Mouse (Mus musculus) layer of hippocampus, adult 11-12 months (tissue): ENCODE data around the gene 5730409E04Rik.
A peak's percentile ranks its signal among the peaks of the same experiment; 100 is the strongest.

Experiments
- DNase-seq: peaks from one replicate; pipeline ENCODE4 v3.0.0; 2022; ENCODE audit warnings: low spot score

5730409E04Rik gene

DNA sequence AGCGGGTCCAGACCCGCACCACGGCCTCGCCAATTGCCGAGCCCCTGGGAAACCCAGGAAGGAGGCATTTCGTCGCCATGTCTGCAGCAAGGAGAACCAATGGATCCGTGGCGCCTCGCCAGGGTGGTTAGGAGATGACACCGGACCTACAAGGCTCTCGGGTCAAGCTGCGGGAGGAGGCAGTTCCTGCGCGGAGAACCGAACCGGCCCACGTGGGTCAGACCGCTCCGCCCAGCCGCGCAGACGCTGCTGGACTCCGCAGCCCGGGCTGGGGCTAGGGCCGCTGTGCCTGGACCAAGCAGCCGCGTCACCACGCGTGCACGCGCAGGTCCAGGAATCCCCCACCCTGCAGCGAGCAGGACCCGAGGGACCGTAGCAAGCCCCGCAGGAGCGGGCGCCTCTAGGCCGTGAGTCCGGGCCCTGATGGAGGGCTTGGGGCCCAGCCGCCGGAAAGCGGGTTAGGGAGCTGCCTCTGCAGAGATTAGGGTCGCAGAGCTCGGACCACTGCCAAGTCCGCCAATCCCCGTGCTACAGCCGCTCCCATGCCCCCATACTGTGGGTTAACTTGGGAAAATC, at the start of gene 5730409E04Rik:
Gene 5730409E04Rik (plus strand): TSS at position 213 of the 576 bp plus-strand sequence.
- peak; percentile 87 for DNase-seq

DNA sequence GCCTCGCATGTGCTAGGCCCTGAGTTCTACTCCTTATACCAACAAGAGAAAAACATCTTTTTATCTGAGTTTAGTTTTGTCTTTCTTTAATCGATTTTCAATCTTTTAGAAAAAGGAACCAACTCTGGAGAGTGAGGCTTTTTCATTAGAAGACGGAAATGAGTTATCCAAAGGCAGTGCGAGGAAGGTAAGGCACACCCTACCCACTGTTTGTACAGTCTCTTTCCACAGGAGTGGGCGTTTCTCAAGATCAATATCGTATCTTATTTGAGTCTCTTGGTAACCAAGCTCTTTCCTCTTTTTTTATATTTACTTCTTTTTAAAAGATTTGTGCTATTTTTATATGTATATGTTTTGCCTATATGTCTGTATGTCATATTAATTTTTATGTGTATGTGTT, 45.8 kb upstream of the 5730409E04Rik start:
- DNase-seq, result no peak

DNA sequence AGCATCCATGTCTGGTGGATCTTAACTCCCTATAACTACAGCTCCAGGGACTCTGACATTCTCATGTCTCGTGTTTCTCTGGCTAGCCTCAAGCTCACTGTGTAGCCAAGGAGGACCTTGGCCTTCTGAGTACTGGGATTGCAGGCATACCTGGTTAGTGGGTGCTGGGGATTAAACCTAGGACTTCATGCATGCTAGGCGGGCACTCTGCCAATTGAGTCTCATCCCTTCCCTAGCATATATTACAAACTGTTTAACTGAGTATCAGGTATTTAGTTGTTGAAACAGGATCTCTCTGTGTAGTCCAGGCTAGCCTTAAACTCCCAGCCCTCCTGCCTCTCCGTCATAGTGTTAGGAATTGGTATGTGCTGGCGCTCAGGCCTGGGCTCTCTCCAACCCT, 42.4 kb upstream of the 5730409E04Rik start:
- no peak for DNase-seq

DNA sequence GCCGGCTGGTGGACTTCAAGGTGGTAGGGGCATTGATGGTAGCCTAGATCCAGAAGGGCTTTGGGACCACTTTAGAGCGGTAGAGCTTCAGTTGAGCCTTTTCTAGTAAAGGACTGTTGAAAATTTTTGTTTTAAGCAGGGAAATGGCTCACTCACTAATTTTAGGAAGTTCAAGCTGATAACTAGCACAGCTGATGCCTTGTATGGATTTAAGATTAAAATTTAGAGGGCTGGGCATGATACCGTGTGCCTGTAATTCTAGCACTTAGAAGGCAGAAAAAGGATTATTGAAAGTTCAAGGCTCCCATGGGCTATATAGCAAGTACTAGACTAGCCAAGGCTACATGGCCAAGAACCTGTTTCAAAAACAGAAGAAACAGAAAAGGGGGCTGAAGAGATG, 39.8 kb upstream of the 5730409E04Rik start:
- DNase-seq, result no peak

DNA sequence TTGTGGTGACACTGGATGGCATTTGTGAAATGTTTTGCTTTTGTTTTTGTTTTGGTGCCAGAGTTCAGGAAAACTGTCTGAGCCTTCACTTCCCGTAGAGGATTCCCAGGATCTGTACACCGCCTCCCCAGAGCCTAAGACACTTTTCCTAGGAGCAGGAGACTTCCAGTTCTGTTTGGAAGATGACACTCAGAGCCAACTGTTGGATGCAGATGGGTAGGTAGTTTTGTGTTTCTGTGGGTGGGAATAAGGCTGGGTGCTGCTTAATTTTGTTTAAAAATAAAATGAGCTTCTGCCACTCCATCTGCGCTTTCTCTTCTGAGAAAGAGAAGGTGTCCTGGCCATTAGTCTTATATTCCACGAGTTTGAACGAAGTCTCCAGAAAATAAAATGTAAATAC, 33.3 kb upstream of the 5730409E04Rik start:
- DNase-seq, result peak; percentile 66

DNA sequence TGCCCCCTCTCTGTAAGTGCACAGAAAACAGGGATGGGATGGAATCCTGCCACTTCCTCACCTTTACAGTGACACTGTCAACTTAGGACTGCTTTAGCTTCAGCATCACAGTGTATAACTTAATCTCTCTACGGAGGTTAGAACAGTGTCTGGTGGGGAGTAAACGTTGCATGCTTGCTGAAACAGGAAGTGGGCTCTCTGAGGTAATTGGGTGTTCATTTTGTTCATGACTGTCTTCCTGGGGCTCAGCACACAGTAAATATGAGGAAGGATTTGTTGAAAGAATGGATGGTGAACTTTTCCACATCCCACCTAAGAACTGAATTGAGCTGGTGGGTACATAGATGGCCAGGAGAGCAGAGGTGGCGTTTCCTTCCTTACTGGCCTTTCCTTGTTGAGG, 31.7 kb upstream of the 5730409E04Rik start:
- no peak for DNase-seq

DNA sequence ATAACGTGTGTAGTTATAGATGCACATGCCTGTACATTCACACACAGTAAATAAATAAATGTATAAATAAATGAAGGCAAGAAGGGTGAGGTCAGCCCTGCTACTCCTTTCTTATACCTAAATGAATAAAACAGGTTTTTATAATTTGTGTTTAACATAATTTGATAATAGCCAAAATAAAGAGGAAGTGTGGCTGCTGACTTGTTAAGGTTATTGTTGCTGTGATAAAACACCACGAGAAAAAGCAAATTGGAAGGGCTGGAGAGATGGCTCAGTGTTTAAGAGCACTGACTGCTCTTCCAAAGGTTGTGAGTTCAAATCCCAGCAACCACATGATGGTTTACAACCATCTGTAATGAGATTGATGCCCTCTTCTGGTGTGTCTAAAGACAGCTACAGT, 30.5 kb upstream of the 5730409E04Rik start:
- no peak for DNase-seq

DNA sequence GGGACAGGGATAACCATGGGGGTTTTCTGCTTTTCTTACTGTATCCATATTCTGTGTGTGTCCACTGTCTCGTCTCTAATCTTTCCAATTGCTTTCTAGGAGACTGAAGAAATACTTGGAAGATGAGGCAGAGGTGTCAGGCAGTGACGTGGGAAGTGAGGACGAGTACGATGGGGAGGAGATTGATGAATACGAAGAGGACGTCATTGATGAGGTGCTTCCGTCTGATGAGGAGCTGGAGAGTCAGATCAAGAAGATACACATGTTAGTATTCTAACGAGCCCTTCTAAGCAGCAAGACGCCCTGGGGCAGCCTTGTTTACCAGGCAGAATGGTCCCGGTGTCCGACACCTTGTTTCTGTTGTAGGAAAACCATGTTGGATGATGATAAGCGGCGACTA, 23.9 kb upstream of the 5730409E04Rik start:
- DNase-seq, result no peak

DNA sequence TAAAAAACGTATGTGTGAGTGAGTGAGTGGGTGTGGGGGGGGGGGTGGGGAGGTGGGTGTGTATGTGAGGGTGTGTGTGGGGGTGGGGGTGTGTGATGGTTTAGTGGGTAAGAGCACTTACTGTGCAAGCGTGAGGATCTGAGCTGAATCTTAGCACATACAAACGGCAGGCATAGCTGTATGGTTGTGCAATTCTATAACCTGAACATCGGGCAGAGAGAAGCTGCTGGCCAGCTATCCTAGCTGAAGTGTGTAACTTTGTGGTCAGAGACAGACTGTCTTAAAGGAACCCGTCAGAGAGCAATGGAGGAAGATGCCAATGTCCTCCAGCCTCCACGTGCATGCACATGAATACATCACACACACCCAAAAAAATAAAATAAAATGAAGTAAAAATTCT, 17.6 kb upstream of the 5730409E04Rik start:
- no peak for DNase-seq

DNA sequence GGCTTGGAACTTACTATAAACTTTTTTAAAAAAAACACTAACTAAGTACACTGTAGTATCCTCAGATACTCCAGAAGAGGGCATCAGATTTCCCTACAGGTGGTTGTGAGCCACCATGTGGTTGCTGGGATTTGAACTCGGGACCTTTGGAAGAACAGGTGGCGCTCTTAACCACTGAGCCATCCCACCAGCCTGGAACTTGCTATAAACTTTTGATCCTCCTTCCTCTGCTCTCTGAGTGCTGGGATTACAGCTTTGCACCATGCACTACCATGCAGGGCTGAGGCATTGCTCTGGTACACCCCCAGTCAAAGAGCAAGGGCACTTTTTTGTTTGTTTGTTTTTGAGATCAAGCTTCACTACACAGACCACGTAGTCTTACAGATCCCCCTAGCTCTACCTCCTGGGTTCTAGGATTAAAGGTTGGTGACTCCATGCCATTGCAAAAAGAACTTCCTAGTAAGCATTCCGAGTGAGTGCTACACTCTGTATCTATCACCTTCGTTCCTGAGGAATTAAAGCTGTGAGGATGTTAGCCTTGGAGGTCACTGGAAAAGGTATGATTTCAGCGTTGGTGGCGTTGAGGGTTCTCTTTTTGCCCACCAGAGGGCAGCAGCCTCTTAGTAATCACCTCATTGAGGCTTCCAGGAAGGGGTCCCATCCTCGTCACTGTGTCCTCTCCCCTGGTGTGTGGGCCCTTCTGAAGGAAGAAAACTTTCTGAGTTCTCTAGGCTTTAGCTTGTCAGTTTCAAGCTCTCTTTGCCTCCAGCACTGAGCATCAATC, 9.5 kb upstream of the 5730409E04Rik start:
- peak; percentile 52 for DNase-seq

DNA sequence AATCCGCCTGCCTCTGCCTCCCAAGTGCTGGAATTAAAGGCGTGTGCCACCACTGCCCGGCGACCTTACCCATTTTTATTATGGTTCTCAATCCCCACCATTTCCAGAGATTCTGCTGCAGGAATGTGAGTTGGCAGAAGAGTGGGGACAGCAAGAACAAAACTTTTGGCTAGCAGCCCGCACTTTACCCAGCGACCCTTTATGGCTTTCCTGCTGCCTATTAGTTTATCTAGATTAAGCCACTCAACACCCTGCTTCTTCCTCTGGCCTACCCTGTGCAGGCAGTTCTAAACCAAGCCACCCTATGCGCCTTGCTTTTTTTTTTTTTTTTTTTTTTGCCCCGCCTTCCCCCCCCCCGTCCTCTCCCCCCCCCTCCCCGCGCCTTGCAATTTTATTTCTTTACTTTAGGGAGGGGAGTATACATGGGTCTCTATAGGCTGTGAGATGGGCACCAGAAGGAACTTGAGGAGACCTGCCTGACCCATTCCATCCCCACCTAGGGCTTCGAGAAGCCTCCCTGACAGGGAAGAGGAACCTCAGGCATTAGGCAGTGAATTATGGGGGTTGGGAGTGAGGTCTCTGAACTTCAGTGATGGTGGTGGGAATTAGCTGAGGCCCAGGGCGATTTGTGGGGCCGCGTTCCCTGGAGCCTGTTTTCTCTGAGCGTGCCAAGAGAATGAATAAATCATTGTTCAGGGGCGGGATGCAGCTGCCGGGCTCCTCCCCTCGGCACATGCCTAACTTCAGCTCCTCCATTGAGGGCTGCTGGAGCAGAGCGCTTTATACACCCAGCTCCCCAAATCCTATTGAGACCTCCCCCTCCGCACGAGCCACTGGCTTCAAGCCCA, 7.8 kb upstream of the 5730409E04Rik start:
- peak; percentile 44 for DNase-seq

DNA sequence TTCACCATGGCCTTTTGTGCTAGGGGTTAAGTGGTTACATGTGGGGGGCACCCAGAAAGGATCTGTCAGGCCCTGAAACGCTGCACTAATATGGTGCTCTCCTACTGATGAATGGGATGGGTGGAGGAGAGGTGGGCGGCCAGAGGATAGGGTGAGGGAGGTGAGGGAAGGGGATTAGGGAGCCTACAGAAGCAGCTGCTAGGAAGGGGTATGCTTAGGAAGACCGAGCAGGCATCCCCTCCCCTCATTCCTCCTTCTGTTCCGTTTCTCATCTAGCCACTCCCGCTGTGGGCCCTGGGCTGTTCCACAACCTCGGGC, 7.2 kb upstream of the 5730409E04Rik start:
- no peak for DNase-seq

DNA sequence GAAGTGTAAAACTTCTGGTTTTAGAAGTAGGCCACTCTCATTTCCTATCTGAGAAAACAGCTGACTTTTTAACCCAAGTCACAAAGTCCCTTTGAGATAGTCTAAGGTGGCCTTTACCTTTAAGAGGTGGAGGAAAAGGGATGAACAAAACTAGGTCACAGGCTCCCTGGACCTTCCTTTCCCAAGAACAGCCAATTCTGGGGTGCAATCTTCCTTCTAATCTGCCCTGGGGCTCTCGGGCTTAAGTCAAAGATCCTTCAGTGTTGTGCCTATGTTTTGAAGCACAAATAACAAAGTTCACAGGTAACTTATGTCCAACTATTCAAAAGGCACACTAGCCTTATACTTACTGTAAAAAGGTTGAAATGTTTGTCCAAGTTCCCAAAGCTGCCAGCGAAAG, 5.5 kb upstream of the 5730409E04Rik start:
- DNase-seq, result no peak

DNA sequence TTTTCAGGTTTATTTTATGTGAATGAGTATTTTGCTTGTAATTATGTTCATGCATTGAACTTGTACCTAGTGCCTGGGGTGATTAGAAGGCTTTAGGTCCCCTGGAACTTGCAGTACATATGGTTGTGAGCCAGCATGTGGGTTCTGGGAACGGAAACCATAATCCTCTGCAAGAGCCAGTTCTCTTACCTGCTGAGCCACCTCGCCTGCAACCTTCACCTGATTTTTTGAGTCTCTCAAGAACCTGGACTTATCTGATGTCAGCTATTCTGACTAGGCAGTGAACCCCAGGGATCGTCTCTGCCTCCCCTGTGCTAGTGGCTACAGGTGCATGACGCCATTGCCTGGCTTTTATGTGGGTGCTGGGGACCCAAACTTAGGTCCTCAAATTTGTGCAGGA, 3.9 kb upstream of the 5730409E04Rik start:
- DNase-seq, result no peak

DNA sequence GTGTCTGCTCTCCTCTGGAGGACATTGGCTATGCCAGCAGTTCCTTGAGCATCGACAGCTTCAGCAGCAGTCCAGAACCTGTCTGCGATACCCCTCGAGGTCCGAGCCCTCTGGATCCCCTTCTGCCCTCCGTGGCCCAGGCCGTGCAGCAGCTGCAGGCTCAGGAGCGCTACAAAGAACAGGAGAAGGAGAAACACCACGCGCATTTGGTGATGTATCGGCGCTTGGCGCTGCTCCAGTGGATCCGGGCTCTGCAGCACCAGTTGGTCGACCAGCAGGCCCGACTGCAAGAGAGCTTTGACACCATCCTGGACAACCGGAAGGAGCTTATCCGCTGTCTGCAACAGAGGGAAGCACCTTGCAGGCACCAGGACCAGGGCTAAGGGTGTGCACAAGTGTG, 2.4 kb downstream of the 5730409E04Rik start:
- peak; percentile 38 for DNase-seq

DNA sequence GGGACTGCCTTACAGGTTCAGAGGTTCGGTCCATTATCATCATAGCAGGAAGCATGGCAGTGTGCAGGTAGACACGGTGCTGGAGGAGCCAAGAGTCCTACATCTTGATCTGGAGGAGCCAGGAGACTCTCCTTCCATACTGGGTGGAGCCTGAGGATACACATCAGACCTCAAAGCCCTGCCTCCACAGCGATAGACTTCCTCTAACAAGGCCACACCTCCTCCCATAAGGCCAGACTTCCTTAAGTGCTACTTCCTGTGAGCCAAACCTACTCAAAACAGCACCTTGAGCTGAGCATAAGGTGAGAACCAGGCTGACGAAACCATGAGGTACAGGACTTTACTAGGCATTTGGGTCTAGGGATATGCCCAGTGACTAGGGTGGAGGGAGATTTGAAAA, 6.7 kb downstream of the 5730409E04Rik start:
- DNase-seq, result no peak

DNA sequence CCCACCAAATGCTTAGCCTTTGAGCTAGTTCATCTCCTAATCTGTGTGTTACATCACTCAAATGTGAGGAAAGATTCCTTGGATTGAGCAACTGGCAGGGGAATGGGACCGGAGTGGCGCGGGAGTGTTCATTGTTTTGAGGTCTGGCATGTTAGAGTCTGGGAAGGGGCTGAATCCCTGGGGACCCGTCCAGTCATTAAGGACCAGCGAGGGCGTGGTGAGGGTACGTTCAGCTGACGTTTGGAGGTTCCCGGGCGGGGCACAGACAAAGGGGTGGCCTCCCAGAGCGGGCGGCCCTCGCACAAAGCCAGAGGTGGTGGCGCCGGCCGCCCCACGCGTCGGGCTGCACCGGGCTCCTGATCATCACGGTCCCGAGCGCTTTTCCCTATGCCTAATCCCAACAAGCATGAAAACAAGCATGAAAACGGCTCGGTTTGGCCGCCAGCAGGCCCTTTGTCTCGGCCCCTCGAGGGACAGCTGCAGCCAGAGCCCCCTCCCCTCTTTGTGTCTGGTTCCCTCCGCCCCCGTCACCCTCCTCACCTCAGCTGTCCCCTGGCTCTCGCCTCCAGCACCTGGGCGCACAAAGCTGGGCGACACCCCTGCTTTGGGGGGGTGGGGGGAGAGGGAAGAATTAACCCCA, 10.2 kb downstream of the 5730409E04Rik start:
- no peak for DNase-seq

DNA sequence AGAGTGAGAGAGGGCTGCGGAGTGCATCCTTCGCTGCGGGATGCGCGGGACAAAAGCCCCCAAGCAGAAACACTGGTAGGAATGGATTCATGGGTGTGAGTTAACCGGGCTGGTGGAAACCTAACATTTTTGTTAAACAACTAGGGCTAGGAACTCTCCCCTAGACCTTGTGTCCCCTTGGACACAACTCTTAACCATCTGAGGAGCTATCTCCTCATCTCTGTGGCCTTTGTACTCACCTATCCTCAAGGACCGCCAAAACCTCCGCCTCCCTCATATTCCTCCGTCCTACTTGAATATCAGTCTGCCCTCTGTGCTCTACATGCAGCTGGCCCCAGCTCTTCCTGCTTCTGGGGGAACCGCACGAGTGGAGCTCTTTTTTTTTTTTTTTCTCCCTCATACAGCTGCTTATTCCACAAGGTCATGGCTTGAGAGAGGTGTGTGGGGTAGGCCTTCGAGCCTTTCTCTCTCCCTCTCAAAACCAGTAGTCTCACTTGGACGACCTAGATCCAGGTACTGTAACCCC, 10.8 kb downstream of the 5730409E04Rik start:
- no peak for DNase-seq

DNA sequence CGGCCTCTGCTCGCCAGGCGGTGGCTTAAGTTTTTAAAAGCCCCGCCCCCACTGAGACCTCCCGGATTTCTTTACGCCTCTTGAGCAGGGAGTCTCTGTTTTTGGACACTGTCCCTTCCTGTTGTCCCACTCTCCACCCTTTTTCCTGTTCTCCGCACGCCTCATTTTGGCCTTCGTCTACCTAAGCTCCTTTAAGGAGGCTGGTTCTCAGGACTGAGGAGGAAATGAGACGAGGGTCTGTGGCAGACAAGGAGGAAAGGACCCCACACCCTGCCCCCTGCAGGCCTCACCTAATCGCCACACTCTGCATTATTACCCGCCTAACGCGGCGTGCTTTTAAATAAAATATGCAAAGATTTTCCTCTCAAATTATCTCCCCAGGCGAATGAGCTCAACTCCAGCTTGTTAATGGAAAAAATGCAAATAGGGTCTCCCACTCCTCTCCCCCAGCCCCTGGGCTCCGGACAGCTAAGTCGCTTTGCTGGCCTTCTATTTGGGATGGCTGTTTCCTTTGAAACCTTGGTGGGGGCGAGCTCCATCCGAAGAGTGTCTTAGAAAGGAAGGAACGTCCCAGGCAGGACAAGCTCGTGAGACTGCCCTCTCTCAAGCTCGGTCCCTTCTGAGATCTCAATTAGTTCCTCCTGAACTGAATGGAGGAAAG, 17.5 kb downstream of the 5730409E04Rik start:
- DNase-seq, result no peak

DNA sequence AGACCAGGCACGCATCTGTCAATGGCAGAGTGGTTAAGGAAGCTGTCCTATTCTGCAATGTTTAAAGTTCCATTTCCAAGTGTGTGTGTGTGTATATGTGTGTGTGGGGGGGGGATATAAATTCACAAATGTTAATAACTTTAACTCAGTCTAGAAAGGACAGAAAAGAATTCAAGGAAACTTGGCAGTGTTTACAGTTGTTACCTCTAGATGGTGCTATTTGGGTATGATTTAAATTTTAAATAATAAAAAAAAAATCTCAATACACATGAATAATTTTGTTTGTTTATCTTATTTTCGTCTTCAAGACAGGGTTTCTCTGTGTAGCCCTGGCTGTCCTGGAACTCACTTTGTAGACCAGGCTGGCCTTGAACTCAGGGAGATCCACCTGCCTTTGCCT, 22.3 kb downstream of the 5730409E04Rik start:
- DNase-seq, result no peak

DNA sequence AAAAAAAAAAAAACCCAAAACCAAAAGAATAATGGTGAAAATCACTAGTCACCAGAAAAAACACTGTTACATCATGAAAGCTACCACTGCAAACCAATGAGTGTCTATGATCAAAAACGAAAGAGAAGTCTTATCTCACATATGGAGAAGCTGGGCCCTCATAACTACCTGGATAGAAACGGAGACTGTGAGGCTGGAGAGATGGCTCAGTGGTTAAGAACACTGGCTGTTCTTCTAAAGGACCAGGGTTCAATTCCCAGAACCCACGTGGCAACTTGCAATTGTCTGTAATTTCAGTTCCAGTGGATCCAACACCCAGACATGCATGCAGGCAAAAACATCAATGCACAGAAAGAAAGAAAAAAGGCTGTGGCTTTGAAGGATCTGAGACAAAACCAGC, 23.1 kb downstream of the 5730409E04Rik start:
- DNase-seq, result no peak

DNA sequence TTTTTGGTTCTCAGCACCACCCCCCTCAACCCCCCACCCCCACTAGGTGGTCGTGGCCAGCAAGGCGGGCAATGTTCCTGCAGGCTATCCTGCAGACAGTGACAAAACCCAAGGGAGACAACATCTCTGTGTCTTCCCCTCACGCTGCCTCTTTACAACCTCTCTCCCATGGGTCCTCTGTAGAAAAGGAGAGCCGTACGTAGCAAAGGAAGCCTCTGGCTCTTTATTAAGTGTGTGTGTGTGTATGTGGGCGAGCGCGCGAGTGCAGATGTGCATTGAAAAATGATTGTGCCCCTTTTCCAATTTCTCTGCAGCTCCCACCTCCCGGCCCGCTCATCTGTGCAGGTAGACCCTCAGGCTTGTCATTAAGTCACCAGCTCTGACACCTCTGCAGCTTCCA, 26.7 kb downstream of the 5730409E04Rik start:
- DNase-seq, result no peak
